Mouse (Mus musculus) lung, postnatal 0 days (tissue): Measurements from ENCODE around the gene 1700029J07Rik.

Source experiments
- CTCF ChIP-seq: IDR thresholded peaks from 2 replicates; pipeline ENCODE4 v1.5.1; 2016; ENCODE audit warnings: antibody characterized with exemption, mild to moderate bottlenecking
- EP300 ChIP-seq: IDR thresholded peaks from 2 replicates; pipeline ENCODE4 v1.6.1; 2016; ENCODE audit warnings: antibody characterized with exemption, mild to moderate bottlenecking, control low read depth

GRCm38 (mm10) chr8:45936986-45937385 lies 38.1 kb downstream of the 1700029J07Rik start:
- TF ChIP-seq CTCF, result no peak
- no peak for TF ChIP-seq EP300
